Mouse (Mus musculus) adrenal gland, adult 8-10 months (tissue): Measurements from ENCODE around the gene Sipa1l1. TPM values are rescaled to one million over a fixed set of nuclear protein-coding genes. Genes with fewer than 3 reads are reported as not detected.

ENCODE experiments used
- DNase-seq: peaks from one replicate; pipeline ENCODE4 v3.0.0; 2022
- total RNA-seq, 4 experiments: library from RNA; stranded (reverse); gene quantifications; 2 replicates each; pipeline ENCODE4 v1.2.4; 2022

The Sipa1l1 gene
- total RNA-seq, 4 experiments from 2014 or later = 26.6 to 37.3 (median 33.6) TPM

DNA sequence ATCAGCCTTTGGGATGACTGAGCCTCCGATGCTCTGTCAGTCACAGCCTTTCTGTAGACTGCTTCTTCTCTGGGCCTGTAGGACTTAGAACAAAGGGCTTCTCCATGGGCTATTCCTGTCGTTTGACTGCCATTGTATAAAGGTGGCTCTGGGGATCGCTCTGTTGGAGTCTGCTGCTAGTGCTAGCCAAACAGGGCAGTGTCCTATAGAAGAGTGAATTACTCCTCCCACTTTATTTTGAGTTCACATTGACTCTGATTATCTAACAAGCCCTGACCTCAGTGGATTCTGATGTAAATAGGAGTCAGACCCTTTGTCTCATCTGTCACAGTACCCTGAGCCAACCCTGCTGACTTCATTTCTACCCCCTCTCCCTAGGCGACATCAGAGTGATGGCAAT is 264.2 kb downstream of the Sipa1l1 start:
- DNase-seq = no peak

DNA sequence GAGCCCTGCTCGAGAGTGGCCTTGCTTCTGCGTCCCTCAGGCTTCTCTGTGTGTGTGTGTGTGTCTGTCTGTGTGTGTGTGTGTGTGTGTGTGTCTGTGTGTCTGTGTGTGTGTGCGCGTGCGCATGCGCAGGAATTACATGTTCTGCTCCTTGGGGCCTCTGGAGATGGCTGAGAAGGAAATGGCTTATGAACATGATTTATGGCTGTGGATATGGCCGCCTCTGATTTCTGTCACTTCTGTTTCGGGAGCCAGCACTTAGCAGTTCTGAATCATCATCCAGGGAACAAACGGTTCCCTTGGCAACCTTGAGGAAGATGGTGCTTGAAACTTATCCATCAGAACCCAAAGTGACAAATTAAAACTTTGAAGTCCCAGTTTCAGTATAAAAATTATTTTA is 265.5 kb downstream of the Sipa1l1 start:
- DNase-seq = no peak

DNA sequence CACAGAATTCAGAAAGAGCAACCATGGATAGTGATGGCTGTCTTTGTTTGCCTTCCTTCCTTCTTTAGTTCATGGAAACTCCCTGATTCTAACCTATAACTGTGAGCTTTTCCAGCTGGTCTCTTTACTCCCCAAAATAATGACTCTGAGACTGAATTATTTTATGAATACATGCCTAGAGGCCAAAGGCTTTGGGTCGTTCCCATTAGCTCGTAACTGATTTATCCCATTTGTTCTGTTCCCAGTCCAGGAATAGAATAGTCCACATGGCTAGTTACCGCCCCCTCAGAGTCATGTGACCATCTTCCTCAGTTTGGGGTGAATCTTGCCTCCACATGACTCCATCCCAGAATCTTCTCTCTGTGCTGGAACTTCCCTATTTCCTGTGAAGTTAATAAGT is 272.4 kb downstream of the Sipa1l1 start:
- DNase-seq = no peak

DNA sequence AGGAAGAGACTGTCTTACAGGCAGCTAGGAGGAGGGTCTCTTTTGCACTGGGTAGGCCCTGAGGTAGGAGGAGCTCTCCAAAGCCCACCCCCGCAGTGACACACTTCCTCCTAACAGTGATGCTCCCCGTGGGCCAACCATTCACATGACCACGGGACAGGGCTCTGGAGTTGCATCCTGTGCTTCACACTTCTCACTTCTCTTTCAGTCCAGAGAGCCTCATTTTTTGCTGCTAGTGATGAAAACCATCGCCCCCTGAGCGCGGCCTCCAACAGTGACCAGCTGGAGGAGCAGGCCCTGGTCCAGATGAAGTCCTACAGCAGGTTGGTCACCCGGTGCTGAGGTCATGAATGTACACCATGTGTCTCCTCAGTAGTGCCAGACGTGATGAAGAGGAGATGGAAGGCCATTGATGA is 277.5 kb downstream of the Sipa1l1 start:
- DNase-seq = no peak

DNA sequence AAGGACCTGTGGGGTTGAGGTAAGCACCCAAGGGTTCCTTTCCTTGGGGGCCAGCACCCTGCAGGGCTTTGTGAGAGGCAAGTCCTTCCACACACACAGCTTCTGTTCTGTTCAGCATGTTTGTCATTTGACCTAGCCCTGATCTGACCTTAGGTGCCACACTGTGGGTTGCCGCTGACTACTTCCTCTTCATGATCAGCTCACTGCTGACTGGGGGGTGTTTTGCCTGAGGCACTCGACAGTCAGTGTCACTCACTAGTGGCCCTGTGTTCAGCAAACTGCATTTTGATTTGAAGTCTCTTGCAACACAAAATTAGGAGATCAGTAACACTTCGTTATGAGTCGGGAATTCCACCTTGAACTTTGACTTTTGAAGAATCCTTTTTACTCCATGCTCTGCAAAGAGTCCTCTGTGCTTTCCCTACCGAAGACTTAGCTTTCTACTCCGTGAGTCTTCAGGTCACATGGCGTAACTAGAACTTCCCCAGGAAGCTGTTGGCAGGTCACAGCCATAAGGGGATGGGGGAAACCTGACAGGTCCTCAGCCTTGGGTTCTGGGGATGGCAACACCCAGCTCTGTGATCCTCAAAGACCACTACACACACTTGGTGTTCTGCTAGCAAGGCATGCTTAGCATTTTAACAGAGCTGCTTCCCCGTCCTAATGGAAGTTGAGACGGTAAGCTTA is 279.2 kb downstream of the Sipa1l1 start:
- no peak for DNase-seq

DNA sequence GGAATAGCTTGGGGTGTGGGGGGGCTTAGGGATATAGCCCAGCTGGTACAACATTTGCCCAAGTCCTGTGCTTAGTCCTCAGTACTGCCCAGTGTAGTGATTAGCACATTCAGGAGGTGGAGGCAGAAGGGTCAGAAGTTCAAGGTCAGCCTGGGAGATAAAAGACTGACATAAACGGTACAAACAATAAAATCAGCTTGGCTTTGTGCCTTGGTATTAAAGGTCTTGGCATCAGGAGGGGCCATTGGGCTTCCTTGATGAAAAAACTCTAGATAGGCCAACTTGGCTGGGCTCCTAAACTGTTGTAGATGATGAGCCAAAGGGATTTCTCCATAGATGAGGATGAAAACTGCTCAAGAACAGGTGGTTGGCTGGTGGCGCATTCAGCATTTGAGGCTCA is 283.3 kb downstream of the Sipa1l1 start:
- no peak for DNase-seq

DNA sequence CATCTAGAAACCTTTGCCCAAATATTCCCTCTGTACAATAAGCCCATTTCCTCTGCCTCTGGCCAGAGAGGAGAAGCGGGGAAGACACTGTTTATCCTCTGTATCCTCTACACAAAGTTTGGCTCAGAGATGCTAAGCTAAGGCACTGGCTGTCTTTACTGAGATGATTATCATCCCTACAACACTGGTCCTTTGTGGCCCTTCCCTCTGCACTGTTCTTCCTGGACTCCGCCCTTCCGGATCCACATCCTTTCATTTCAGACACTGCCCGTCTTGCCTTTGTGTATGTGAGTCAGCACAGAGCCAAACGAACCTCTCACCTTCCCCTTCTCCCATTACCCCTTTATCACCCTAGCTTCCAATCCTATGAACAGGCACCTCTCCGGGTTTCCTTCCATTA is 285.3 kb downstream of the Sipa1l1 start:
- DNase-seq = no peak

DNA sequence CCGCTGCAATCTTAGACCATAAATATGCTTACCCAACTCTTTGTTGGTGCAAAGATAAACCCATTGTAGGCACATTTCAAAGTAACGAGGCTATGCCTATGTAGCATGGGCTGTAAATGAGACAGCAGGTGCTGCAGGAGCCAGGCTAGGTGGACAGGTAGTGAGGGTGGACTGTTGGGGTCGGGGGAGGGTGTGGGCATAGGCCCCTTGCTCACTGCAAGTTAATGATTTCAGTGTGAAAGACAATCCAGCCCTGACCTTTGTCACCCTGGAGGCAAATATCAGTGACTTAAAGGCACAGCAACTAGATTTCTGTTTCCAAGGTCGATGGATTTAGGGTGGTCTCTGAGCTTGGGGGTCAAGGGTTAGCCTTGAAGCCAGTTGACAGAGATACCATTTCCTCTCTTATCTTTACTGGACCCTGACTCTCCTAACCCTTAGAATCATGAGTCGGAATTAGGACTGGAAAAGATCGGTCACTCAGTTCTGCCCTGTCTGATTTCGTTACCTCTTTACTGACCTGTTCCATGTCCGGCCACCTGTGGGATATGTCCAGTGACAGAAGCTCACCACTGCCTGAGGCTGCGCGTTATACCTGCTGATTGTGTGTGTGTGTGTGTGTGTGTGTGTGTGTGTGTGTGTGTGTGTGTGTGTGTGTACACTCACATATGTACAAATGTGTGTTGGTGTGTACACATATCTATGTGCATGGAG is 286.7 kb downstream of the Sipa1l1 start:
- DNase-seq = no peak

DNA sequence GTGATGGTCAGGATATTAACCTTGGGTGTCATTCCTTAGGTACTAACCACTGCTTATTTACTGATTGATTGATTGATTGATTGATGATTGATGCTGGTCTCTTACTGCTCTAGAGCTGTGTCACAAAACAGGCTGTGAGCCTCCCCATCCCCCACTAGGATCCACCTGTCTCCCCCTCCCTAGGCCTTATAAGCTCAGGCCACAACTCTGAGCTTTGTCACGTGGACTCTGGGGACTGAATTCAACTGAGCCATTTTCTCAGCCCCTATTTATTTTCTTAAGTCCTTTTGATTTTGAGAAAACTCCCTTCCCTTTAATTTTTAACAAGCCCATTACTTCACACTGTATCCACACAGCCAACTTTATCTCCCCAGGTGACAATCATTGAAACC is 287.3 kb downstream of the Sipa1l1 start:
- DNase-seq = no peak

DNA sequence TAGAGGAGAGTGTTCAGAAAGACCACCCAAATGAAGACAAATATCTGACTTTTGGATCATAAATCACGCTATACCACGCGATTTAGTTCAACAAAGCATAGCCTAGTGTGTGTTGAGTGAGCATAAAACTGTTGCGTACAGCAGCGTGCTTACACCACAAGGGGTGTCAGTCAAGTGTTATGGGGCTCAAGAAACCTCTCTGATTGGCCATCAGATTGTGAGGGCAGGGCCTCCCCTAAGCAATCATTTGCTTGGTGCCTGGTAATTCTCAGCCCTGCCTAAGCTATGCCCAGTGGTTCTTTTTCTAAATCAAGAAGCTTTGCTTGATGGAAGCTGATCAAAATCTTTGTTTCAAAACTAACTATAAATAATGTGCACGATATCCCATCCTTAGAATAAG is 288.5 kb downstream of the Sipa1l1 start:
- no peak for DNase-seq

DNA sequence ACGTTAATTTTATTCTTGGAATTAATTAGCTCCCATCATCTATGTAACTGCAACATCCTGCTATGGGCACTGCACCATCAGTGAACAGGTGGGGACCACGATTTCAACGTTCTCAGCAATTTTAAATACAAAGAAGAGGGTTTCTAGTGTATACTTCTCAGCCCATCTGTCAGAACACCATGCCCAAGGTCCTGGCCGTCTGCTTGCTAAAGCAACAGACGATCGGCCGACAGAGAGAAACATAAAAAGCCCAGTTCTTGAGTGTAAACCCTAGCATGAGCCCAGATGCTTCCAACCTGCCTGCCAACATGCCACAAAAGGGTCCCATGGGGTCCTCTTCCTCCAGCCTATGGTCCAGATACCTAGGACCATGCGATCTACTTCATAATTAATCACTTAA is 288.9 kb downstream of the Sipa1l1 start:
- no peak for DNase-seq

DNA sequence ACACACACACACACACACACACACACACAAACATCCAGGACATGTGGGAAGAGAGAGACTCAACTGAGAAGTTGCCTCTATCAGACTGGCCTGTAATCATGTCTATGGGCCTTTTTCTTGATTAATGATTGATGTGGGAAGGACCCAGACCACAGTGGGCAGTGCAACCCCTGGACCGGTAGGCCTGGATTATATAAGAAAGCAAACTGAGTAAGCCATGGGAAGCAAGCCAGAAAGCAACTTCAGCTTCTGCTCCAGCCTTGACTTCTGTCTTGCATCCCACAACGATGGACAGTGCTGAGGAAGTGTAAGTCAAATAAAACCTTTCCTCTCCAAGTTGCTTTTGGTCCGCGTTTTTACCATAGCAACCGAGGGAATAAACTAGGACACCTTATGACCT is 298.1 kb downstream of the Sipa1l1 start:
- no peak for DNase-seq

DNA sequence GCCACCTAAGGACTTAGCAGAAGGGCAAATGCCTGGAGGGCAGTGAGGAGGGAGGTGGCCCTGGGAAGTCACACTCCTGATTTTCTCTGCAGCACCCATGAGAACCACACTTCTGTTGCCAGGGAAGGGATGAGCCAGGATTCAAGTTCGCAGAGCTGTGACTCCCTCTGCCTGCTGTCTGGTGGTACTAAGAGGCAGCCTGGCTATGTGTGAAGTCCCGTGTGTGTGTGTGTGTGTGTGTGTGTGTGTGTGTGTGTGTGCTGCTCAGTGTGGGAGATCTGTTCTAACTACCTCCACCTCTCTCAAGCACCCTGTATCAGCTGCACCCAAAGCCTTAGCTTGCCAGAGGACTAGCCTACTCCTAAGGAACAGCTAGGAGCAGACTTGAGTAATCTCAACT is 298.5 kb downstream of the Sipa1l1 start:
- no peak for DNase-seq

DNA sequence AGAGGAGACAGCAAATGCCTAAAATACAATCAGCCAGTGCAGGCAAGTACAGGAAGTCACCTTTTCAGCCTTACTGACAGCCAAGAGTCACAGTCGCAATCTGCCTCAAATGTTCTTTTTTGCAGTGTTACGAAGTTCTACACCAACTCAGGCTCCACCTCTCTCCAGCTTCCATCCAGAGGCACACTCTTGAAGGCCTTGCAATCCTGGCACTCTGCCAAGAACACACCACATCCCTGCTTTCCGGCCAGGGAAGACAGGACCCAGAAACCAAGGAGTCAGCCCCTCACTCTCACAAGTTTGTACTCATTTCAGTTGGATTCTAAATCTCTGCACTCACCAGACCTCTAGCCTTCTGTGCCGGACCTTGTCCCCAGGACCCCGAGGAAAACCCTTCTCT is 299.3 kb downstream of the Sipa1l1 start:
- DNase-seq = peak; percentile 53

DNA sequence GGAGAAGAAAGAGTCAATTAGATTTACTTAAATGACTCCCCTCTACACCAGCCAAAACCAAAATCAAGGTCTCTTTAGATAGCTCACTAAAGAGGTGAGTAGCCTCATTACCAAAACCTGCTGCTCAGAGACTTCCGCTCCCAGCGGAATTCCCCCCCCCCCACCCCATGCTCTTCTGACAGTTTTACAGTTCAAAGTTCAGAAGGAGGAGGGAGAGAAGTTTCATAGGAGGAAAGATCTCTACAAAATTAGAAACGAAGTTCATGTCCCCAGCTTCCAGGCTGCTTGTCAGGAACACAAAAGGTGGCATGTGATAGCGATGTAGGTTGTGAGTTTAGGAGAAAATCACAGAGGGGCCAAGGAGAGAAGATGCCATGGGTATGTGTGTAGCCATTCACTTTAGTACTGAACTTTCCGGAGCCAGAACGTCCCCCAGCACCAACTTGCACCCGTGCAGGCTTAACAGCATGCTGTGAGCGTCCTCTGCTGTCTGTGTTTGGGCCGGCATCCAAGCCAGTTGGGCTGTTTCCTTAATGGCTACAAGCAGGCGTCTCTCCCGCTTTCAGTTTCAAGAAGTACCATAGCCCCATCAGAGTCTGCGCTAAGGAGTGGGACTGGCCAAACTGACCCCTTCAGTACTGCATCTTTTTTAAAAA is 300.7 kb downstream of the Sipa1l1 start:
- DNase-seq = peak; percentile 81

DNA sequence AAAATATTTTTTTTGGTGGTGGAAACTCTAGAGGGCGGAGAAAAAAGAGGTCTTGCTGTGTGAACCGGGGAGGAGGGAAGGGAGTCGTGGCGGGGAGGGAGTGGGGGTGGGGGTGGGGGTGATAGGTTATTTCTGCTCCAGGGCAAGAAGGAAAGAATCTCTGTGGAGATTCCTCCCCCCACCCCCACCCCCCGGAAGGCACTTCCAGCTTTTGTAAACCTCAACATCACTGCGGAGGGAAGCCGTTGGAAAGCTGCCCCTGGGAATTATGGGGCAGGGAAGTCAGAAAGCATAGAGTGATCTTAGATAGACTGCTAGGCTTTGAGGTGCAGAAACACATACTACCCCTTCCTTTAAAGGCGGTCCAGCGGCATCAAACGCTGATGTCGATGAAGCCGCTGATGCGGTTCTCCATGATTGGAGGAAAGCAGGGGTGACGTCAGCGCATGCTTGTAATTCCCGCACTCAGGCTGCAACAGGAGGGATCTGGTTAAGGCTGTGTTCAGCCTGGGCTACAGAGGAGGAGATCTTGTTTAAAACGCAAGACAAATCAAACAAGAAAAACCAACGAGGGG is 301.3 kb downstream of the Sipa1l1 start:
- peak; percentile 51 for DNase-seq

DNA sequence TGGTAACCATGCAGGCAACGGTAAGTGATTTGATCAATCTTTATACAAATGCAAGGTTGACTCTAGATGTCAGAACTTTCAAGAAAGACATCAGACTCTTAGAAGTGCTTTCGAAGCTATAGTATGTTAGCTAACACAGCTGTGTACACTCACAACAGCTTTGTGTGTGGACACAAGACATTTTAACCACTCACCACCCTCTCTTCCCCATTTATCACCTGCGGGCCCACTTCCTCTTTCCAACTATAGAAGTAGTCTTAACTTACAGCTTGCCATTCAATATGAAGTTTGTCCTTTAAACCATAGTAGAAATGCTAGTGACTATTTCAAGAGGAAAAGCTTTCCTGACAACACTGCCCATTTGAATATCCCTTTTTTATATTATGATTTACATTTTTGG is 303.7 kb downstream of the Sipa1l1 start:
- DNase-seq = no peak

DNA sequence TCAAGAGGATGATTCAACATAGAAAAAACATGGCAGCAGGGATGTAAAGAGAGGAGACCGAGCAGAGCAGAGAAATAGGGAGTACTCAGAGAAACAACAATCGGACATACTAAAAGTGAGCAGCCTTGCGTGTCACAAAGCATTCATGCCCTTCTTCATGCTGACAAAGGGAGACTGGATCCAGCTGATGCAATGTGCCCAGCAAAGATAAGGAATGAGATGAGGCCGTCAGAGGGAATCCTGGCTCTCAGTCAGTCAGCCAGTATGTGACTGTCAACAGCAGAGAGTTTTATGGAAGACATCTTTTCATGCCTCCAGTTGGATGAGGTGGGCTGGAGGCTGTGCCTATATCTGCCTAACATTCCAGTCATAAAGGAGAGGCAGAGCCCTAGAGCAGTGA is 304.1 kb downstream of the Sipa1l1 start:
- DNase-seq = no peak

DNA sequence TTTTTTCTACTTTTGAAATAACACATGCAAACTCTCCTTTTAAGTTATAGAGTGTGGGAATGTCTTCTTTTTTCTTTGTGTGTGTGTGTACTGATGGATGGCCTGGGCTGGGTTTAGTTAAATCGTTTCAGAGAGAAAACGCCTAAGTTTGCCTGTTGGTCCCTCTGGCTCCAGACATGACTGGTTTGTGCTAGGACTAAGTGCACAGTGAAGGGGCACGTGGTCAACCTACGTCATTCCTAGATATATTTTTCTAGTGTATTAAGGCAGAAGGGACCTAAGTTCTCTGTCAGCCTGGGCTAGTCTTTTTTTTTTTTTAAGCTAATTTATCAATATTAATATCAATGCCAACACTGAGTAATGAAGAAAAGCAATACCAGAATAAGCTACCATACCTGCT is 305.3 kb downstream of the Sipa1l1 start:
- DNase-seq = no peak

DNA sequence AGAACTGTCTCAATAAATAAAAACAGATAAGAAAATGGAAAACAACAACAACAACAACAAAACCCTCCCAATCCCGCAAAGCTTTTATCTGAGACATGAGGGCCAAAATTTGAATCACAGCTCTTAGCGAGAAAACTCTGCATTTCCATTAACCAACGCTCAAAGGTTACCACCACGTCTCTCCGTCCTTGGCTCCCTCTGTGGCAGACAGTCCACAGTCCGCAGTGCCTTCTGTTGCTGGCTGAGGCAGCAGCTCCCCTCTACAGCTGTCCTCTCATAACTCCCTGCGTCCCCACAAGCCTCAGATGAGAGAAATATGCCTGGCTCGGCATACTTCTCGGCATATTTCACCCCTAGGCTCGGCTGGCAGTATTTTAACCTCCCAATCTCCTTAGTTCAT is 306.9 kb downstream of the Sipa1l1 start:
- DNase-seq = no peak

DNA sequence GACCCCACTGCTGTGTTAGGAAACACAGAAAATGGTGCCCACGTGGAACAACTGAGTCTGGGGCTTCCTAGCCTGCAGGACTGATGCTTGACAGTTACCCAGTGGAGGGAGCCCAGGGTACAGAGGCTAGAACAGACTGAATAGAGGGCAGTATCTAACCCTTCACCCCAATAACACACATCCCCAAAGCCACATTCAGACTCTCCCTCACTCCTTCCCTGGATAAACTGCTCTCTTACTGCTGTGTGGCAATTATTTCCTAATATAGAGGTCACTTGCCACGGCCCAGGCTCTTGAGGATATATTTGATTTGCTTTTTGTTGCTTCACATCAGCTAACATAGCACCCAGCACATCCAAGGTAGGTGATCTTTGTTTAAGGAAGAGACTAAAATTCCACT is 307.5 kb downstream of the Sipa1l1 start:
- DNase-seq = no peak

DNA sequence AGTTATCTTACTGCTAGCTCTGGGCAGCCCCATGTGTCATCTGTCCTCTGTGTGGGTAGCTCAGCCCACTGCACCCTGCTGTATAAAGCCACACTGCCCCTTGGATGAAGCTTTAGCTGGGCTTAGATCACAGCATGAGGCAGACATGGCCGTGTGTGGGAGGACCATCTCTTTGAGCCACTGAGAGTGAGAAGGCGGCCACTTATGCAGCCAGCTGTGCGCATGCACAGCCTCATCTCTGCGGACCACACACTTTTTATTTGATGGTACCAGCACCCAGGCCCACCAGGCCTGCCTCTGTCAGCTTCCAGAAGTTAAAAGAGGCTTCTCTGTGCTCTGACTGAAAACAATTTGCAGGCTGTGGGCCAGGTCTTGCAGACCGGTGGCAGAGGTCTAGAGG is 308.7 kb downstream of the Sipa1l1 start:
- DNase-seq = no peak

DNA sequence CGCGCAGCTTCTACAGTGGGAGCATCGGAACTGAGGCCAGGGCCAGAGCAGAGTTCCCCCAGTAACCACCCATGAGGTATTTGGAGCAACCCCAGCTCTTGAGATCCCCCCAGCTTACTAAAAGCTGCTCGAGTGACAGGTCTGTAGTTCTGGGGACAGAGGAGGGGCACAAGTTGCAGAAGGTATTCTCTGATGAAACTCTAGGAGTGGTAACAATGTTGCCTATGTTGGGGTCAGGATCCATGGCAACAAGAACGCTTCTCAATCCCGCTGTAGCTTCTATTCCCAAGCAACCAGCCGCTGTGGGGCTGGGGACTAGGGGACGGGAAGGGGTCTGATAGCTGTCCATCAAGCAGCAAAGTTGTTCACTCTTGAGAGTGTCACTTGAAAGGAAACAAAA is 309.1 kb downstream of the Sipa1l1 start:
- no peak for DNase-seq

DNA sequence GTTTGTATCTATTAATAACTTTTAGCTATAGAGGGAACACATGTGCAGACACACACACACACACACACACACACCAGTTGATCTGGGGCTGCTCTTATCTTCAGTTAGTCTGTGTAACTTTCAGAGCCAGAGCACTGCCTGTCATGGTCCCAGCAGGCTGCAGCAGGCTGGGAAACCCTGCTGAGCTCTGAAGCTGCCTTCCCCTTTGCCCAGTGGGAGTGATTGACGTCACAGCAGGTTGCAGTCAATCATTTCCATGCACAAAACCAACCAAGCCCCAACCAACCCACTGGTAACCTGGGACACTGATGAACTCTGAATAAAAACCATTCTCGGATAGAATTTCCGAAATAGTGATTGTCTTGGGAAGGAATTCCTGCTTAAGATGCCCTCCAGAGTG is 310.3 kb downstream of the Sipa1l1 start:
- no peak for DNase-seq
